Mouse (Mus musculus) layer of hippocampus, adult 8-10 months (tissue): ENCODE data around the gene Adar. TPM values are rescaled to one million over a fixed set of nuclear protein-coding genes. Genes with fewer than 3 reads are reported as not detected.
"Not testable (repeated sequence)": the region's sequence is repeated elsewhere in the genome, so short reads cannot be mapped to it uniquely, and the experiment has no call there.

ENCODE experiments used
- DNase-seq, 2 experiments: peaks; one replicate each; pipeline ENCODE4 v3.0.0; 2022; ENCODE audit warnings: low spot score in 2 of 2
- total RNA-seq, 4 experiments: library from RNA; stranded (reverse); gene quantifications; 2 replicates each; pipeline ENCODE4 v1.2.4; 2022

Adar gene
- total RNA-seq, 4 experiments from 2014 or later, result 112 to 157 (median 131) TPM

DNA sequence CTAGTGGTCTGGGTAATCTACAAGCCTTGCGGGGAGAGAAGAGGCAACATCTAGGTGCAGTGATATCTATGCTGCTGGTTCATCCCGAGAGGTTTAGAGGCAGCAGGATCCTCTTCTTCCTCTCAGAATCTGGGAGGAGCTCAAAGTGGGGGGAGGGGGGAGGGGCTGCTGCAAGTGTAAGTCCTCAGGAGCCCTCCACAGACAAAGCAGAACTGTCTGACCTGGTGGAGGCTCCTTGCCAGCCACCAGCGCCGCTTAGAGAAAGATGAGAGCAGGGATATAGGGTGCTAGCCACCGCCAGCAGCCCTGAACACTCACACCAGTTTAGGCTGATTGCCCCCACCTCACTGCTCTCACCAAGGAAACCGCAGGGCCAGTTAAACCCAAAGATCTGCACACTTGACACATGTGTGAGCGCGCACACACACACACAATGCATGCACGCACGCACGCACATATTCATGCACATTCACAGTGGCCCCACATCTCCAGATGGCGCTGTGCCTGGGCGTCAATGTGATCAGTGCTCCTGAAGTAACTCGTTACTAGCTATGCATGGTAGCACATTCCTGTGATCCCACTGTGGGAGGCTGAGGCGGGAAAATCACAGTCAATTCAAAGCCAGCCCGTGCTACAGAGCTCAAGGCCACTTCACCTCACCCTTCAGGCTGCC is 74.0 kb downstream of the Adar start:
- no peak for DNase-seq

DNA sequence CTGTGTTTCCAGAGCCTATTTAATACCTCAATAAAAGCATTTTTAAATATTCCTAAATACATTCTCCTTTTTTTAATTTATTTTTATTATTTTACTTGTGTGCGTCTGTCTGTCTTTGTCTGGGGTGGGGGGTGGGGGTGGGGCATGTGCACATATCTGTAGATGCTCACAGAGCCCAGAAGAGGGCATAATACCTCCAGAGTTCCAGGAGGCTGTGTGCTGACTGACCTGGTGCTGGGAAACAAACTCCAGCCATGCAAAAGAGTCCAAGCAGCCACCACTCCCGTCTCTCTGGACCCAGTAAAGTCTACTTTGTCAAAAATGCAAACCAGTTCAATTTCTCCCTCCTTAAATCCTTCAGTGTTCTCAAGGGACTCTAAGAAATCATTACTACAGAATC is 79.8 kb downstream of the Adar start:
- no peak for DNase-seq

DNA sequence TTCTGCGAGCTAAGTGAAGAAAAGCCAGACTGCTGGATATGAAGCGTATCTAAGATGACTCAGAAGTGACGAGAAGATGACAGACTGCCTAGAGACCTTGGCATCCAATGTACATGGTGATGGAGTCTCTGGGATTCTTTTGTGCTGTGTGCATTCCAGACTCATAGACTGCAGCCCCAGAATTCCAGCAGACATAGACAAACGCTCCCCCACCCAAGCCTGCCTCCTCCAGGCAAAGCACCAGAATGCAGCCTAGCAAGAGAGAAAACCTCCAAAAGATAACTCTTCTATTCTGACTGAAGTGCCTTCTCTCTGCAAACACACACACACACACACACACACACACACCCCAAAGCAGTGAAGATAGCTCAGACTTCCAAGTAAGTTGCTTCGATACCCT is 80.9 kb downstream of the Adar start:
- no peak for DNase-seq

DNA sequence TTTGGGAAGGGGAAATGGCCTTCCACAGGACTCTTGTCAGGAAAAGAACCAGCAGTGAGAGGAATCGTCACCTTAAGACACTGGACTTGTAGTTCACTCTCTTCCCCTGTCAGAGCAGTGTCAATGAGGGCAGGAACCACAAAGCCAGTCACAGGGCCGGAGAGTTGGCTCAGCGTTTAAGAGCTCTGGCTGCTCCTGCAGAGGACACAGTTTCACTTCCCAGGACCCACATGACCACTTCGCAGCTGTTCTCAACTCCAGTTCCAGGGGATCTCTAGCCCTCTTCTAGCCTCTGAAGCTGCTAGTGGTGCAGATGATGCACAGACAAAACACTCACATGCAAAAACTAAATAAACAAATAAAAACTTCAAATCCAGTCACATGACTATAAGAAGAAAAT is 81.5 kb downstream of the Adar start:
- no peak for DNase-seq

DNA sequence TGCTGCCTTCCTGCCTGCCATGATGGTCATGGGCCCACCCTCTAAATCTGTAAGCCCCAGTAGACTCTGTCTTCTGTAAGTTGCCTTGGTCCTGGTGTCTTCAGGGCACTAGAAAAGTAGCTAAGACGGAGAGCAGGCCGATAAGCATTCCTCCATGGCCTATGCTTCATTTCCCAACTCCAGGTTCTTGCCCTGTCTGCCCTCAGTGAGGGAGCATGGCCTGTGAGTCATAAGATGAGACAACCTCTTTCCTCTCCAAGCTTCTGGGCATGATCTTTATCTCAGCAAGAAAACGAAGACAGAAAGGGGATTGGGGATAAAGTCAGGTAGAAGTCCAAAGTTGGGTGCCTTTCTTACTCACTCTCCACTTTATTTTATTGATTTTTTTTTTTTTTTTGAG is 83.7 kb downstream of the Adar start:
- DNase-seq, result no peak

DNA sequence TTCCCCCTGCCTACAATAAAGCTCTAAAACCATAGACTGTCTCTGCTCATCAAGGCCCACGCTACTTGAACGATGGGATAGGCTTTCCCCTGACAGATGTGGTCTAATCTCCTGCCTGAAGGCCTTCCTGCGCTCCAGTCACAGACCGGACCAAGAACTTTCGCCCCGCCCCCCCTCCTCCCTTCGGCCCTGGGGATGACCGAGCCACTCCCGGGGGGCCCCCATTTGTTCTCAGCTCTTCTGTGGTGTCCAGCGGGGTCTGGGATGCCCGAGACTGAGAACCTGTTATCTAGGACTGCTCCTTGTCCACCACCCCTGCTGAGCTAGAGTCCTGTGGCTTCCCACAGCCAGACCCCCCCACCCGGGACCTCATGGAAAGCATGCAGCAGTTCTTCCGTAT is 84.7 kb downstream of the Adar start:
- DNase-seq, result no peak

DNA sequence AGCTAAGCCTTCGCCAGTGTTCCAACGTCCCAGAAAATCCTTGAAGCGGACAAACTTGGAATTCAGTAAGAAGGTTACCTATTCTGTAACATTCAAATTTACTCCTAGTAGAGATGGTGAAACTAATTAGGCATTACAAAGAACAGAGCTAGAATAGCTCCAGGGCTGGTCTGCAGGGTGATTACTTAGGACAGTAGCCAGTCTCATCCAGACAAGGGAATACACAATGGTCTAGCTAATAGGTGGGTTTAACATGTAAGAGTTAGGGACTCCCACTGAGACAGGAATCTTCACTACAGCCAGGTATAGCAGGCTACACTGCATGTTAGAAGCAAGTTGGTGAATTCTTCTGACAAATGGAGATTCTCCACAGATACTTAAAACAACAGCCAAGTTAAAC is 85.3 kb downstream of the Adar start:
- DNase-seq, result not testable (repeated sequence)

DNA sequence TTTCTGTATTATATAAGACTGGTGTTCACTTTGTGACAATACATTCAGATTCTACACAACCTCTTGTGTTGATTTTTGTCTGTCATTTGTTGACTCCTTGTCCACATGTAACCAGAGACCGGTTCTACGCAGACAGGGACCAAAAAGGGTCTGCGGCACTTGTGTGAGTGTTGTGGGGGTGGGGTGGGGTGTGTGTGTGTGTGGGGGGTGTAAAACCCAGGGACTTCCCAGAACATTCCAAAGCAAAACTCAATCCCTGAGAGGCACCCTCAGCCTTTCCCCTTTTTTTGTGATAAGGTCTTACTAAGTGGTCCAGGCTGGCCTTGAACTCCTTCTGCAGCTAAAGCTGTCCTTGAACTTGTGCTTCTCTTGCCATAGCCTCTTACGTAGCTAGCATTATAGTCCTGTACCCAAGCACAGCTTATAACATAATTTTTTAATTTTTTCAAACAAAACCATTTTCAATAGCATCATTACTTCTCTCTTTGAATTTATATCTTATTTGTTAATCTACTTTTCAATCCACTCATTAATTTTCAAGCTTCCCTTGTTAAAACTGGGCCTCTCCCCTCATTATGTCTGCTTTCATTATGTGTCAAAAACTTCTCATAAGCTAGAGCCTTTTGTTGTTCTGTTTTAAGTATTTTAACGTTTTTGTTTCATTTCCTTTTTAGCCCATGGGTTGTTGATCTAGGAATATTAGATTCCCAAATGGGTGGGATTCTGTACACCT is 86.1 kb downstream of the Adar start:
- no peak for DNase-seq

DNA sequence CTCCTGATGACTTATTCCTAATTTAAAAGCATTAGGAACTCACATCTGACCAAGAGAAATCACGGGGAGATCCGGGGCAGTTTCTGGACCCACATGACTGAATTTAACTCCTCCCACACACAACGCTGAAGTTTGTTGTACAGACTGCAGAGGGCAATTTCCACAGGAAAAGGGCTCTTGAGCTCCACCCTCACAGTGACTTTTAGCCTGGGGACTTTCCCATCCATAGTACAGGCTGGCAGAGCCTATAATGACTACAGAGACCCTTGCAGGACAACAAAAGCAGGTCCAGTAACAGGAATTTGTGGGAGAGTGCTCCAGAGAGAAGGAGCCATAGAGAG is 86.7 kb downstream of the Adar start:
- no peak for DNase-seq

DNA sequence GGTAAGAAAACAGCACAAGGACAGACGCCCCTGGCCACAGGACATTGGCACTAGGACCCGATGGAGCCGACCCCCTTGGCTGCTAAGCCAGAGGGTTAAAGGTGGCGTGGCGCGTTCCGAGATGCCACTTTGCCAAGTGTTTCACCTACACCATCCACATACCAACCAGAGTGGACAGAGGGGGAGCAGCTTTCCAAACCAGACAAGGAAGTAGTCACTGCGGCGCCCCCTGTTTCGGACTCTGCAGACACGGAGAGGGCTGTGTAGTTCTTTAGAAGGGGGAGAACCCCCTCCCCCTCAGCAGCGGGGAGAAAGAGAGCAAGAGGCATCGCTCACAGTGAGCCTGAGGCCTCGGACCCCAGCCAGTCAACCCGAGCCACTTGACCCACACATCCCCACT is 88.1 kb downstream of the Adar start:
- no peak for DNase-seq

Other genes starting within 250 kb of the Adar start
- 10 to 100 TPM; 21.9 to 26.5 (median 25.8) TPM for gene Kcnn3, start 194.9 kb upstream of the Adar start, total RNA-seq
- 10 to 100 TPM; 27.6 to 32.5 (median 30.3) TPM for gene Chrnb2, start 49.6 kb downstream of the Adar start, total RNA-seq
- gene Ube2q1, start 58.6 kb downstream of the Adar start, total RNA-seq, result 10 to 100 TPM; 87.9 to 97.5 (median 92.1) TPM
- gene She, start 116.3 kb downstream of the Adar start, total RNA-seq, result 1 to 10 TPM; 2.9 to 5.3 (median 3.6) TPM
- 1 to 10 TPM; 6.6 to 9.4 (median 8.1) TPM for gene Il6ra, start 198.2 kb downstream of the Adar start, total RNA-seq
- 100 to 1,000 TPM in 1 of 4 experiments, 10 to 100 TPM in 3; 86.7 to 114 (median 92.3) TPM for gene Atp8b2, start 248.5 kb downstream of the Adar start, total RNA-seq